ENCODE assay signal across 12 mouse cellular contexts in the genomic region with DNA sequence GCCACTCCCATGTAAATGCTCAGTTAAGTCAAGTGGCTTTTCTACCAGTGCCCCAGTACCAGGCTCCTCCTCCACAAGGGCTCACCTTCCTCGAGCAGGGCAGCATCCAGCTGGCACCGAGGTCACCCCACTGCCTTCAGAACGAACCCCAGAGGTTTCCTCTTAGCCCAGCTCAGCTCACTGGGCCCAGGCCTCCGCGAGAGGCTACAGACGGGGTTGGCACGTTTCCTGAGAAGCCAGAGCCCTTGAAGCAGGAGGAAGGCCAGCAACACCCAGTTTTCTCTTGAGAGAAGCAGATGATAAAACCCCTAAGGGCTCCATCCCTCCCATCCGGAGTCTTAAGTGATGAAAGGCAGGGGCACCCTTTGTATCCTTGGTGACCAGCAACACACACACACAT. TPM values are rescaled to one million over a fixed set of nuclear protein-coding genes. Genes with fewer than 3 reads are reported as not detected.
DNase-seq lines count a peak whose midpoint lies in the region; ATAC-seq and TF ChIP-seq lines count a peak whose summit lies in the region.
"Had no signal": no experiment of that assay in that cellular context is flagged by ENCODE, and none has a peak within 500 bp of the region (broad histone marks: within the 10 kb centered on the region; RNA-seq: fewer than 3 reads in every experiment).

No protein-coding gene starts in this region.

- H3K27me3 ChIP-seq in kidney, embryonic 14.5 days (ENCODE audit: control insufficient read depth, insufficient read depth, low read length) = no peaks in the 10 kb centered on the region

- intact Hi-C loops in gastrocnemius, adult 2 months (cut with DNase I) = no loop called here
- intact Hi-C loops in gastrocnemius, postnatal 14 days (cut with DNase I; ENCODE audit: low total_unique reads) = no loop called here

- no peak for DNase-seq in gastrocnemius, adult 2 months
- no peak for DNase-seq in gastrocnemius, postnatal 14 days
- no peak for DNase-seq in kidney, adult 8-10 months
- DNase-seq in lung, postnatal 10 days = peak; percentile 57
- DNase-seq in lung, postnatal 14 days = no peak
- no peak for DNase-seq in layer of hippocampus, adult 2 months (ENCODE audit: low spot score in 2 of 2)
- DNase-seq: cerebellum, adult 9-11 months had no signal

- no peak for ATAC-seq in kidney, embryonic 14.5 days (ENCODE audit: low FRiP score, low TSS enrichment)
- peak; percentile 21; the same call in 1 of the 2 replicates for ATAC-seq in megakaryocyte-erythroid progenitor cell, adult 5-6 weeks (replicated peaks; ENCODE audit: low FRiP score, low TSS enrichment, poor library complexity, severe bottlenecking)
- ATAC-seq: activated CD4-positive, CD25-positive, alpha-beta regulatory T cell, adult 4 months had no signal

- TF ChIP-seq CTCF in gastrocnemius, adult 2 months (IDR thresholded peaks at IDR 0.05) = no peak
- TF ChIP-seq CTCF in layer of hippocampus, adult 2 months (conservative IDR thresholded peaks at IDR 0.05) = no peak

- H3K36me3 ChIP-seq in kidney, embryonic 14.5 days (ENCODE audit: control insufficient read depth, insufficient read depth, low read length) = peaks cover 41% of the 10 kb centered on the region

- H3K27ac ChIP-seq in gastrocnemius, adult 2 months = peak overlapping the region; percentile 85
- H3K27ac ChIP-seq in kidney, embryonic 14.5 days (ENCODE audit: low read depth, low read length) = peak overlapping the region; percentile 37; the same call in 1 of the 2 replicates
- no peak overlapping the region for H3K27ac ChIP-seq in layer of hippocampus, adult 2 months
- H3K27ac ChIP-seq: hindbrain, embryonic 14.5 days had no signal

- no peak overlapping the region for H3K9ac ChIP-seq in kidney, embryonic 14.5 days (ENCODE audit: low read depth, low read length)
- H3K9ac ChIP-seq: hindbrain, embryonic 14.5 days had no signal

- H3K4me2 ChIP-seq in kidney, embryonic 14.5 days (replicated peaks; ENCODE audit: low read depth, low read length) = no peak overlapping the region
- H3K4me2 ChIP-seq: hindbrain, embryonic 14.5 days had no signal

- peaks cover 24% of the 10 kb centered on the region for H3K4me1 ChIP-seq in kidney, embryonic 14.5 days (ENCODE audit: control insufficient read depth, insufficient read depth, low read length)

- H3K4me3 ChIP-seq in gastrocnemius, adult 2 months = no peak overlapping the region
- H3K4me3 ChIP-seq in kidney, embryonic 14.5 days (ENCODE audit: low read length) = no peak overlapping the region
- no peak overlapping the region for H3K4me3 ChIP-seq in layer of hippocampus, adult 2 months
- H3K4me3 ChIP-seq: myocyte had no signal

- 69% methylated on average over 8 of the region's 8 CpGs for WGBS in kidney, embryonic 14.5 days

- no peaks in the 10 kb centered on the region for H3K9me3 ChIP-seq in kidney, embryonic 14.5 days (ENCODE audit: control insufficient read depth, low read length)

RNA-seq across cellular contexts. Expression of a gene that starts 43.6 kb away (rescaled TPM):
- total RNA-seq in gastrocnemius, adult 2 months (2021) = 1 to 10 TPM; 7.0 to 8.7 TPM
- 10 to 100 TPM; 23.8 to 25.6 TPM for total RNA-seq in gastrocnemius, postnatal 14 days (2021)
- polyA plus RNA-seq in kidney, embryonic 14.5 days (2014; fragmentation: Nextera tagmentation; extraction: Ambion mirVana) = 196 and 253 TPM in 2 replicates
- total RNA-seq in megakaryocyte-erythroid progenitor cell, adult 5-6 weeks (2014; fragmentation: Nextera tagmentation) = 0.77 and 3.5 TPM in 2 replicates
- total RNA-seq in megakaryocyte-erythroid progenitor cell, adult 5-6 weeks (2017) = 1.2 and 3.5 TPM in 2 replicates
- total RNA-seq in layer of hippocampus, adult 2 months (2021) = 10 to 100 TPM; 30.6 to 38.5 TPM
